Mouse (Mus musculus) heart, embryonic 16.5 days (tissue): ENCODE measurements around the gene Adgre1. TPM values are rescaled to one million over a fixed set of nuclear protein-coding genes. Genes with fewer than 3 reads are reported as not detected.
"Not testable (repeated sequence)": the region's sequence is repeated elsewhere in the genome, so short reads cannot be mapped to it uniquely, and the experiment has no call there.

ENCODE experiments used
- ATAC-seq: fragments of 200-750 bp; cut with Nextera tagmentation; replicated peaks from 2 replicates; pipeline ENCODE4 v1.8.0; 2017; ENCODE audit warnings: moderate number of reproducible peaks; ENCODE audit not compliant: insufficient read depth, low FRiP score; ENCODE audit errors: extremely low read depth
- H3K27ac ChIP-seq: fragments of 300-500 bp; sonication (generic); 2 replicates; pipeline ENCODE4 v1.5.1; 2014; ENCODE audit warnings: mild to moderate bottlenecking, low read length, control low read depth, moderate library complexity
- H3K27me3 ChIP-seq: fragments of 300-500 bp; sonication (generic); 2 replicates; pipeline ENCODE4 v1.6.1; 2014; ENCODE audit warnings: low read length, mixed read lengths; ENCODE audit not compliant: control insufficient read depth, insufficient read depth
- H3K36me3 ChIP-seq: fragments of 300-500 bp; sonication (generic); 2 replicates; pipeline ENCODE4 v1.6.1; 2014; ENCODE audit not compliant: control insufficient read depth, insufficient read depth
- H3K4me1 ChIP-seq: fragments of 300-500 bp; sonication (generic); 2 replicates; pipeline ENCODE4 v1.6.1; 2014; ENCODE audit warnings: low read length, mixed read lengths; ENCODE audit not compliant: control insufficient read depth, insufficient read depth
- H3K4me2 ChIP-seq: fragments of 300-500 bp; sonication (generic); 2 replicates; pipeline ENCODE4 v1.6.1; 2014; ENCODE audit warnings: low read depth, mild to moderate bottlenecking, control low read depth, low read length
- H3K4me3 ChIP-seq: fragments of 300-500 bp; sonication (generic); 2 replicates; pipeline ENCODE4 v1.5.1; 2014; ENCODE audit warnings: mild to moderate bottlenecking, control low read depth, low read length
- H3K9ac ChIP-seq: fragments of 300-500 bp; sonication (generic); 2 replicates; pipeline ENCODE4 v1.6.1; 2014; ENCODE audit warnings: low read length, control low read depth
- H3K9me3 ChIP-seq: fragments of 300-500 bp; sonication (generic); replicated peaks from 2 replicates; pipeline ENCODE4 v1.6.1; 2016; ENCODE audit warnings: low read length; ENCODE audit not compliant: control insufficient read depth
- WGBS: fragments of 180-500 bp; shearing (Covaris S2); extraction: QIAGEN DNeasy Blood & Tissue Kit; methylation state at CpG from one replicate; pipeline ENCODE4 v1.1.7; 2014; 5-methylcytosine and 5-hydroxymethylcytosine counted together
- polyA plus RNA-seq: library from polyadenylated mRNA; unstranded; fragments of >200 nt; fragmentation: Nextera tagmentation; extraction: Ambion mirVana; gene quantifications from 2 replicates; pipeline ENCODE4 v1.2.1, GENCODE M21; 2015

Adgre1 gene
- 3.6 and 4.8 TPM in 2 replicates for polyA plus RNA-seq

DNA sequence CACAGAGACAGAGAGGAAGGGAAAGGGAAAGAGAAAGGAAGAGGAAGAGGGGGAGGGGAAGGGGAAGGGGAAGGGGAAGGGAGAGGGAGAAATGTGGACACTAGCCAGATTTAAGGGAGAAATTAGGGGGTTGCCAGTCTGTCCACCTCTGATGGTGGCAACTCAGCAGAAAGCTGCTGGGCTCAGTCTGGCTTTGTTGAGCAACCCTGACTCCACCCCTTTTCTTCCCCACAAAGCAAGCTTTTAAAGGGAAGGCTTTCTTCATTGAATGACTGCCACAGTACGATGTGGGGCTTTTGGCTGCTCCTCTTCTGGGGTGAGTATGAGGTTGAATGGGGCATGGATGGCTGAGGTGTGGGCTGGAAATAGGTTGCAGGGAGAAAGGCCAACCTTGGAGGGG is at the start of gene Adgre1:
TSS of gene Adgre1 (plus strand) at position 251 of the 400 bp plus-strand sequence.
- no peak for ATAC-seq
- Histone ChIP-seq H3K4me1 (no peaks in the 10 kb centered on the region), H3K9ac (no peak within 1 kb of the TSS), H3K27ac (no peak within 1 kb of the TSS), H3K4me3 (no peak within 1 kb of the TSS), H3K9me3 (no peaks in the 10 kb centered on the region), H3K27me3 (no peaks in the 10 kb centered on the region), H3K4me2 (no peak within 1 kb of the TSS), H3K36me3 (no peaks in the 10 kb centered on the region)
- 38% methylated on average over 1 of the region's 1 CpGs for WGBS

- 32% methylated on average over 13 of the region's 13 CpGs for WGBS
- H3K9me3 ChIP-seq, result no peaks in the 10 kb centered on the region
- H3K4me1 ChIP-seq, result no peaks in the 10 kb centered on the region
- H3K4me3 ChIP-seq, result no peak overlapping the region
- no peak for ATAC-seq
- no peaks in the 10 kb centered on the region for H3K27me3 ChIP-seq
- no peak overlapping the region for H3K27ac ChIP-seq
- no peak overlapping the region for H3K9ac ChIP-seq
- no peaks in the 10 kb centered on the region for H3K36me3 ChIP-seq
- H3K4me2 ChIP-seq, result no peak overlapping the region
Measured at GRCm38 (mm10) chr17:57311801-57312200, 46.7 kb upstream of the Adgre1 start.

GRCm38 (mm10) chr17:57327615-57328014 is 30.9 kb upstream of the Adgre1 start:
- H3K36me3 ChIP-seq, result no peaks in the 10 kb centered on the region
- H3K9ac ChIP-seq, result no peak overlapping the region
- no peaks in the 10 kb centered on the region for H3K27me3 ChIP-seq
- no peak for ATAC-seq
- no peak overlapping the region for H3K4me3 ChIP-seq
- no peaks in the 10 kb centered on the region for H3K9me3 ChIP-seq
- no peaks in the 10 kb centered on the region; the same call in 1 of the 2 replicates for H3K4me1 ChIP-seq
- H3K27ac ChIP-seq, result no peak overlapping the region
- 43% methylated on average over 8 of the region's 8 CpGs for WGBS
- no peak overlapping the region for H3K4me2 ChIP-seq

GRCm38 (mm10) chr17:57328944-57329343 is 29.5 kb upstream of the Adgre1 start:
- H3K27me3 ChIP-seq, result no peaks in the 10 kb centered on the region
- H3K4me3 ChIP-seq, result no peak overlapping the region
- no peak for ATAC-seq
- H3K9me3 ChIP-seq, result no peaks in the 10 kb centered on the region
- H3K36me3 ChIP-seq, result no peaks in the 10 kb centered on the region
- H3K9ac ChIP-seq, result no peak overlapping the region
- H3K4me2 ChIP-seq, result no peak overlapping the region
- H3K27ac ChIP-seq, result no peak overlapping the region
- H3K4me1 ChIP-seq, result no peaks in the 10 kb centered on the region; the same call in 1 of the 2 replicates
- WGBS, result 38% methylated on average over 5 of the region's 6 CpGs

DNA sequence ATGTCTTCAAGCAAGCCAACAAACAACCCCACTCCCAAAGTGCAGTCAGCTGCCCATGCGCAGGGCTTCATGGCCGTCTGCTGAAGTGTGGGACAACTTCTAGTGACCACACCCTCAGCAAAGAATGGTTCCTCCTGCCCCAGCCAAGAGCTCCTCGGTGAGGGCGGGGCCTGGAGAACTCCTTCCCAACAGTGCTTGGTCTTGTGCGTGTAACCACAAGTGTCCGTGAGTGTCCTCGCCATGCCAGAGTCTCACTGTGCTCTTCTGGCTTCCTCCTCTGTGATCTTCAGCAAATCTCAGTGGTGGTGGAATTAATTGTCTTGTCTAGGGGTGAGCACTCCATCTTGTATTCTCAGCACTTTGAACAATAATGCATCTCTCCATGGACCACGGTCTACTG is 27.5 kb upstream of the Adgre1 start:
- Histone ChIP-seq H3K27me3 (no peaks in the 10 kb centered on the region), H3K4me3 (no peak overlapping the region), H3K4me1 (no peaks in the 10 kb centered on the region; the same call in 1 of the 2 replicates), H3K4me2 (no peak overlapping the region), H3K27ac (no peak overlapping the region), H3K36me3 (no peaks in the 10 kb centered on the region), H3K9ac (no peak overlapping the region), H3K9me3 (no peaks in the 10 kb centered on the region)
- WGBS, result 79% methylated on average over 8 of the region's 8 CpGs
- no peak for ATAC-seq

DNA sequence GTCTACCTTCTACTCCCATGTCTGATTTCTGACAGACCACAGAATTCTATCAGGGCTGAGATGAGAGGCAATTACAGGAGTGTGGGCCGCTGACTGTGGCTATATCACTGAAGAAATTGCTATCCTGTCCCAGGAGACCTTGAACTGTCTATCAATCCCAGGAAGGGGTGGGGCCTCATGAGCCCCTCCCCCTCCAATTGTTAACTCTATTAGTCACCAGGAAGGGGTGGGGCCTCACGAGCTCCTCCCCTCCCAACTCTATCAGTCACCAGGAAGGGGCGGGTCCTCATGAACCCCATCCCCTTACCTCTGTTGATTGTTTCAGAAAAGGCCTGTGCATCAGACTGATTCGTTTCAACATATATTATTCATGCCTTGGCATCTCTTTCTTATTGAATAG is 26.2 kb upstream of the Adgre1 start:
- no peak overlapping the region for H3K4me3 ChIP-seq
- no peaks in the 10 kb centered on the region for H3K9me3 ChIP-seq
- H3K4me2 ChIP-seq, result no peak overlapping the region
- 86% methylated on average over 4 of the region's 4 CpGs for whole genome bisulfite sequencing
- no peak overlapping the region for H3K27ac ChIP-seq
- H3K27me3 ChIP-seq, result no peaks in the 10 kb centered on the region
- no peak for ATAC-seq
- no peak overlapping the region for H3K9ac ChIP-seq
- no peaks in the 10 kb centered on the region for H3K36me3 ChIP-seq
- no peaks in the 10 kb centered on the region; the same call in 1 of the 2 replicates for H3K4me1 ChIP-seq

GRCm38 (mm10) chr17:57334001-57334760 is 24.3 kb upstream of the Adgre1 start:
- Histone ChIP-seq H3K4me3 (no peak overlapping the region), H3K9me3 (no peaks in the 10 kb centered on the region), H3K27me3 (no peaks in the 10 kb centered on the region), H3K4me2 (no peak overlapping the region), H3K9ac (no peak overlapping the region), H3K27ac (no peak overlapping the region), H3K36me3 (no peaks in the 10 kb centered on the region), H3K4me1 (no peaks in the 10 kb centered on the region; the same call in 1 of the 2 replicates)
- 63% methylated on average over 9 of the region's 9 CpGs for WGBS
- ATAC-seq, result no peak

- H3K9ac ChIP-seq, result no peak overlapping the region
- no peak for ATAC-seq
- no peaks in the 10 kb centered on the region; the same call in 1 of the 2 replicates for H3K4me1 ChIP-seq
- no peaks in the 10 kb centered on the region for H3K36me3 ChIP-seq
- H3K4me2 ChIP-seq, result no peak overlapping the region
- WGBS, result 5% methylated on average over 16 of the region's 16 CpGs
- H3K9me3 ChIP-seq, result no peaks in the 10 kb centered on the region
- no peak overlapping the region for H3K4me3 ChIP-seq
- no peaks in the 10 kb centered on the region for H3K27me3 ChIP-seq
- H3K27ac ChIP-seq, result no peak overlapping the region
Measured at GRCm38 (mm10) chr17:57334761-57335150, 23.7 kb upstream of the Adgre1 start.

GRCm38 (mm10) chr17:57335194-57335593 is 23.3 kb upstream of the Adgre1 start:
- not testable (repeated sequence) for H3K27me3 ChIP-seq, H3K27ac ChIP-seq, H3K9ac ChIP-seq, H3K4me2 ChIP-seq, ATAC-seq, H3K36me3 ChIP-seq, H3K4me3 ChIP-seq, H3K9me3 ChIP-seq, H3K4me1 ChIP-seq
- 69% methylated on average over 9 of the region's 9 CpGs for WGBS
